Mouse (Mus musculus) ES-E14 (cell line): ENCODE measurements at regions not wholly inside any gene's neighbourhood (a gene's known extent, or its start where the extent isn't known, plus 50 kb on each side); places are given as distances from the start of the nearest gene placed in this dataset.

Experiments
- DNase-seq: peaks from one replicate; pipeline ENCODE4 v3.0.0-alpha.2; 2013; ENCODE audit warnings: low read depth, low spot score
- H3K27ac ChIP-seq: 2 replicates; pipeline ENCODE4 v1.5.1; 2012; ENCODE audit warnings: low read depth, mild to moderate bottlenecking, low read length, moderate library complexity, mixed read lengths; ENCODE audit not compliant: poor library complexity, insufficient read depth, severe bottlenecking
- H3K36me3 ChIP-seq: 2 replicates; pipeline ENCODE4 v1.6.1; 2012; ENCODE audit warnings: mild to moderate bottlenecking, low read length, moderate library complexity, mixed read lengths; ENCODE audit not compliant: control insufficient read depth, poor library complexity, insufficient read depth, severe bottlenecking
- H3K4me1 ChIP-seq, 2 experiments: fragments of 150-350 bp in 1 of 2; sonication (generic) in 1 of 2; 2 replicates each; pipeline ENCODE4 v1.6.1; 2012; ENCODE audit warnings: low read length in 2 of 2, mild to moderate bottlenecking in 1 of 2, mixed read lengths in 1 of 2; ENCODE audit not compliant: control insufficient read depth in 2 of 2, insufficient read depth in 2 of 2, poor library complexity in 1 of 2
- H3K4me3 ChIP-seq, 2 experiments: fragments of 150-350 bp in 1 of 2; sonication (generic) in 1 of 2; 2 replicates each; pipeline ENCODE4 v1.5.1; 2012; ENCODE audit warnings: low read length in 2 of 2, low read depth in 1 of 2, mild to moderate bottlenecking in 1 of 2, mixed read lengths in 1 of 2; ENCODE audit not compliant: insufficient read depth in 1 of 2, poor library complexity in 1 of 2, severe bottlenecking in 1 of 2
- H3K9ac ChIP-seq: 2 replicates; pipeline ENCODE4 v1.6.1; 2012; ENCODE audit warnings: low read depth, mild to moderate bottlenecking, low read length, mixed read lengths; ENCODE audit not compliant: poor library complexity, insufficient read depth, severe bottlenecking
- H3K9me3 ChIP-seq: fragments of 150-350 bp; sonication (generic); 2 replicates; pipeline ENCODE4 v1.6.1; 2012; ENCODE audit warnings: low read depth, mild to moderate bottlenecking, low read length; ENCODE audit not compliant: control insufficient read depth, insufficient read depth
- CHD2 ChIP-seq: IDR thresholded peaks from 2 replicates; pipeline ENCODE4 v1.6.1; 2014; ENCODE audit warnings: mild to moderate bottlenecking, low read depth, low read length, inconsistent platforms
- HCFC1 ChIP-seq: IDR thresholded peaks from 2 replicates; pipeline ENCODE4 v1.6.1; 2012; ENCODE audit warnings: low read length, inconsistent platforms, borderline replicate concordance; ENCODE audit not compliant: insufficient read depth
- MAFK ChIP-seq: IDR thresholded peaks from 2 replicates; pipeline ENCODE4 v1.6.1; 2014; ENCODE audit warnings: mild to moderate bottlenecking, low read depth, low read length, inconsistent platforms; ENCODE audit not compliant: insufficient read depth
- ZC3H11A ChIP-seq: IDR thresholded peaks from 2 replicates; pipeline ENCODE4 v1.6.1; 2012; ENCODE audit warnings: low read depth, mild to moderate bottlenecking, inconsistent platforms, low read length, borderline replicate concordance
- ZNF384 ChIP-seq: IDR thresholded peaks from 2 replicates; pipeline ENCODE4 v1.6.1; 2012; ENCODE audit warnings: low read depth, low read length, inconsistent platforms
- in situ Hi-C, 2 experiments: fragments of 600-800 bp; cut with MboI; formaldehyde crosslinking; loops; one replicate each; pipeline ENCODE4 v1.15.1; 2025; ENCODE audit warnings: low sequenced_read_pairs in 2 of 2, inconsistent platforms in 1 of 2; ENCODE audit not compliant: unreplicated experiment in 2 of 2

DNA sequence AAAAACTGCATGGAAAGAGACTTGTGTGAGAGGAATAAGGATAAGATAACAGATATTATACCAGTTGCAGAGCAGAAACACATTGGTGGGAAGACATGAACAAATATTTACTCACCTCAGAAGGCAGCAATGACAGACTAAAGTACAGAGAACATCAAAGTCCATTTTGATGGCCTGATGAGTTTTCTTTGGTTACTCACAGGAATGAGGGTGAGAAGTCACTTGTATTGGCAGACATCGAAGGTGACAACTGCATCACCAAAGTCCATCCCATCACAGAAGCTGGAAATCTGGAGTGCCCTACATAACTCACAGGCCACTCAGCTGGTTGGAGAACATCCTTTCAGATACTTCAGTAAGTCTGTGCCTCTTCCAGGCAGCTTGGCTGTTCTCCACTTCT lies 60.1 kb upstream of the Gm765 start:
- TF ChIP-seq ZNF384 (no peak), CHD2 (no peak), MAFK (no peak)
- no peaks in the 10 kb centered on the region for H3K36me3 ChIP-seq
- H3K4me1 ChIP-seq, result no peaks in the 10 kb centered on the region

DNA sequence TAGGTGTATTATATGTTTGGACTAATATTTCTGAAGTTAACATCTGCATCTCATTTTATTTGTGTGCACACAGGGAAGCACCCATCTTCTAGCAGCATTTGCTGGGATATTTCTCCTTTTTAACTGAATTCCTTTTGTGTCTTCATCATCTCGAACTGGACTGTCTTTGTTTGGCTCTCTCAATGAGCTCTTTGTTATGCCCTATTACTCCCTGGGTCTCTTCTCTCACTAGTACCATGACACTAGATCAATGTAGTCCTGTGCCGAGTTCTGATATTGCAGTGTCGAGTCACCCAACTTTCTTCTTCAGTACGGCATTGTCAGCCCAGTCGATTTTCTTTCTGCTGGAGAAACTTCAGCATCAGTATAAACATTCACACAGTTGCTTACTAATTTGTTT lies 52.0 kb upstream of the Gm765 start:
- DNase-seq, result no peak
- Histone ChIP-seq H3K27ac (no peak overlapping the region), H3K9me3 (no peaks in the 10 kb centered on the region), H3K4me3 (no peak overlapping the region), H3K4me1 (no peaks in the 10 kb centered on the region), H3K36me3 (no peaks in the 10 kb centered on the region), H3K9ac (no peak overlapping the region)
- in situ Hi-C loops, result no loop called here
- TF ChIP-seq MAFK (no peak), ZNF384 (no peak), ZC3H11A (no peak), HCFC1 (no peak), CHD2 (no peak)

More for the DNA sequence above, 60.1 kb upstream of the Gm765 start:
- in situ Hi-C loops, result no loop called here
- Histone ChIP-seq H3K27ac (no peak overlapping the region), H3K9me3 (no peaks in the 10 kb centered on the region), H3K4me3 (no peak overlapping the region), H3K9ac (no peak overlapping the region)
- no peak for DNase-seq
